Mouse (Mus musculus) G1E (cell line): ENCODE data around the gene Map2k5. TPM values are rescaled to one million over a fixed set of nuclear protein-coding genes. Genes with fewer than 3 reads are reported as not detected.

Experiments
- ATAC-seq: 2 replicates; pipeline ENCODE4 v1.8.0; 2016; ENCODE audit warnings: mild to moderate bottlenecking; ENCODE audit not compliant: insufficient number of reproducible peaks, poor library complexity, low FRiP score, severe bottlenecking; ENCODE audit errors: extremely low read depth
- DNase-seq: peaks from one replicate; pipeline ENCODE4 v3.0.0; 2012; ENCODE audit warnings: low spot score
- H3K27me3 ChIP-seq: 2 replicates; pipeline ENCODE4 v1.6.1; 2012; ENCODE audit warnings: mild to moderate bottlenecking, low read length, inconsistent platforms; ENCODE audit not compliant: insufficient read depth
- H3K36me3 ChIP-seq: replicated peaks from 2 replicates; pipeline ENCODE3; 2012; ENCODE audit warnings: mild to moderate bottlenecking, inconsistent platforms
- H3K4me1 ChIP-seq: 2 replicates; pipeline ENCODE4 v1.6.1; 2012; ENCODE audit warnings: low read depth, low read length, inconsistent platforms, mixed read lengths; ENCODE audit not compliant: insufficient read depth
- H3K4me3 ChIP-seq: 2 replicates; pipeline ENCODE4 v1.5.1; 2012; ENCODE audit warnings: low read depth, mild to moderate bottlenecking, inconsistent platforms, low read length, moderate library complexity, mixed read lengths
- H3K9me3 ChIP-seq: replicated peaks from 2 replicates; pipeline ENCODE4 v1.6.1; 2012; ENCODE audit warnings: inconsistent platforms
- CTCF ChIP-seq: IDR thresholded peaks from 2 replicates; pipeline ENCODE4 v1.5.1; 2012; ENCODE audit warnings: low read depth, low read length, inconsistent platforms, mixed read lengths
- GATA1 ChIP-seq: IDR thresholded peaks from 2 replicates; pipeline ENCODE4 v1.6.1; 2012; ENCODE audit warnings: borderline replicate concordance, low read length, inconsistent platforms, mixed read lengths
- GATA2 ChIP-seq: IDR thresholded peaks from 2 replicates; pipeline ENCODE4 v1.6.1; 2012; ENCODE audit warnings: low read depth, low read length, inconsistent platforms, borderline replicate concordance
- POLR2AphosphoS5 ChIP-seq: IDR thresholded peaks from 2 replicates; pipeline ENCODE4 v1.6.1; 2012; ENCODE audit warnings: low read depth, low read length, inconsistent platforms; ENCODE audit not compliant: insufficient replicate concordance
- TAL1 ChIP-seq: conservative IDR thresholded peaks from 2 replicates; pipeline ENCODE4 v1.6.1; 2012; ENCODE audit warnings: low read depth, low read length, inconsistent platforms, mixed read lengths
- polyA plus RNA-seq: library from polyadenylated mRNA; stranded (reverse); fragments of >175 nt; gene quantifications from 2 replicates; pipeline ENCODE4 v1.2.3, GENCODE M21; 2012
- total RNA-seq, 2 experiments: library from RNA; stranded (forward) in 1 of 2; stranded (reverse) in 1 of 2; fragments of 200-1000 nt in 1 of 2; fragments of >200 nt in 1 of 2; fragmentation: Nextera tagmentation in 1 of 2; gene quantifications; 2 replicates each; pipeline ENCODE4 v1.2.3; 2014 to 2017

The Map2k5 gene
- total and polyA plus RNA-seq, 3 experiments: 18.0 to 32.4 (median 31.8) TPM

GRCm38 (mm10) chr9:63372541-63372940 is 5.2 kb downstream of the Map2k5 start:
- DNase-seq (no peak), ATAC-seq (no peak)
- Histone ChIP-seq H3K36me3 (peaks cover 79% of the 10 kb centered on the region), H3K4me1 (peaks cover 50% of the 10 kb centered on the region), H3K27me3 (no peaks in the 10 kb centered on the region), H3K9me3 (no peaks in the 10 kb centered on the region), H3K4me3 (no peak overlapping the region; the same call in 1 of the 2 replicates)
- TF ChIP-seq POLR2AphosphoS5: no peak
- no peak for TF ChIP-seq GATA1
- TF ChIP-seq GATA2: no peak
- TF ChIP-seq TAL1: no peak
- TF ChIP-seq CTCF: no peak

GRCm38 (mm10) chr9:63360410-63360809 is 17.3 kb downstream of the Map2k5 start:
- TF ChIP-seq GATA2: no peak
- TF ChIP-seq TAL1: no peak
- no peak for TF ChIP-seq GATA1
- no peak for TF ChIP-seq POLR2AphosphoS5
- no peak for TF ChIP-seq CTCF
- H3K4me1 ChIP-seq: peaks cover 14% of the 10 kb centered on the region
- DNase-seq: no peak
- no peak for ATAC-seq
- no peaks in the 10 kb centered on the region for H3K9me3 ChIP-seq
- no peaks in the 10 kb centered on the region for H3K27me3 ChIP-seq
- H3K36me3 ChIP-seq: peaks cover 68% of the 10 kb centered on the region
- H3K4me3 ChIP-seq: no peak overlapping the region

- Histone ChIP-seq H3K36me3 (peaks cover 74% of the 10 kb centered on the region), H3K4me3 (no peak overlapping the region), H3K4me1 (peaks cover 14% of the 10 kb centered on the region), H3K27me3 (no peaks in the 10 kb centered on the region), H3K9me3 (no peaks in the 10 kb centered on the region)
- no peak for ATAC-seq
- no peak for DNase-seq
- no peak for TF ChIP-seq CTCF
- no peak for TF ChIP-seq TAL1
- TF ChIP-seq GATA1: no peak
- no peak for TF ChIP-seq POLR2AphosphoS5
- TF ChIP-seq GATA2: no peak
Observed at GRCm38 (mm10) chr9:63359016-63359415, 18.7 kb downstream of the Map2k5 start.

- no peaks in the 10 kb centered on the region for H3K27me3 ChIP-seq
- H3K36me3 ChIP-seq: peaks cover 56% of the 10 kb centered on the region
Observed at GRCm38 (mm10) chr9:63356721-63357120, 21.0 kb downstream of the Map2k5 start.

GRCm38 (mm10) chr9:63356278-63356677 is 21.4 kb downstream of the Map2k5 start:
- ATAC-seq (no peak), DNase-seq (no peak)
- peaks cover 56% of the 10 kb centered on the region for H3K36me3 ChIP-seq
- no peak overlapping the region for H3K4me3 ChIP-seq
- H3K4me1 ChIP-seq: peaks cover 9% of the 10 kb centered on the region
- no peaks in the 10 kb centered on the region for H3K9me3 ChIP-seq
- TF ChIP-seq GATA1: no peak
- no peak for TF ChIP-seq TAL1
- TF ChIP-seq POLR2AphosphoS5: no peak
- no peak for TF ChIP-seq GATA2
- TF ChIP-seq CTCF: no peak
- no peaks in the 10 kb centered on the region for H3K27me3 ChIP-seq

More at GRCm38 (mm10) chr9:63356721-63357120, 21.0 kb downstream of the Map2k5 start:
- Histone ChIP-seq H3K4me1 (peaks cover 11% of the 10 kb centered on the region), H3K9me3 (no peaks in the 10 kb centered on the region), H3K4me3 (no peak overlapping the region)
- no peak for ATAC-seq
- no peak for DNase-seq
- no peak for TF ChIP-seq GATA2
- no peak for TF ChIP-seq GATA1
- no peak for TF ChIP-seq TAL1
- no peak for TF ChIP-seq POLR2AphosphoS5
- no peak for TF ChIP-seq CTCF

- Histone ChIP-seq H3K4me3 (no peak overlapping the region), H3K9me3 (no peaks in the 10 kb centered on the region), H3K4me1 (peaks cover 17% of the 10 kb centered on the region), H3K27me3 (no peaks in the 10 kb centered on the region), H3K36me3 (peaks cover 56% of the 10 kb centered on the region)
- DNase-seq (no peak), ATAC-seq (no peak)
- TF ChIP-seq GATA1 (no peak), CTCF (no peak), TAL1 (no peak), GATA2 (no peak), POLR2AphosphoS5 (no peak)
Observed at GRCm38 (mm10) chr9:63354168-63354567, 23.5 kb downstream of the Map2k5 start.

GRCm38 (mm10) chr9:63350030-63350429 is 27.7 kb downstream of the Map2k5 start:
- H3K36me3 ChIP-seq: peaks cover 53% of the 10 kb centered on the region
- no peaks in the 10 kb centered on the region for H3K27me3 ChIP-seq
- ATAC-seq (no peak), DNase-seq (no peak)
- H3K4me3 ChIP-seq: no peak overlapping the region
- TF ChIP-seq TAL1 (no peak), GATA2 (no peak), CTCF (no peak), POLR2AphosphoS5 (no peak), GATA1 (no peak)
- no peaks in the 10 kb centered on the region for H3K9me3 ChIP-seq
- H3K4me1 ChIP-seq: peaks cover 21% of the 10 kb centered on the region
